Mouse (Mus musculus) myocyte (in vitro differentiated cells): Measurements from ENCODE around the gene Adam30.

Experiments
- E2F4 ChIP-seq: IDR thresholded peaks from one replicate; pipeline ENCODE4 v1.6.1; 2011; ENCODE audit warnings: mild to moderate bottlenecking, control low read depth, moderate library complexity; ENCODE audit not compliant: insufficient read depth
- MAX ChIP-seq: IDR thresholded peaks from one replicate; pipeline ENCODE4 v1.6.1; 2011; ENCODE audit warnings: low read depth, mild to moderate bottlenecking, control low read depth
- MYOD1 ChIP-seq, 3 experiments: IDR thresholded peaks; one replicate each; pipeline ENCODE4 v1.6.1; 2011; ENCODE audit warnings: control low read depth in 2 of 3, low read depth in 2 of 3, mild to moderate bottlenecking in 2 of 3, moderate library complexity in 1 of 3; ENCODE audit not compliant: insufficient read length in 2 of 3, control insufficient read depth in 1 of 3
- MYOG ChIP-seq, 3 experiments: IDR thresholded peaks; one replicate each; pipeline ENCODE4 v1.6.1; 2011; ENCODE audit warnings: control low read depth in 2 of 3, low read depth in 2 of 3, mild to moderate bottlenecking in 2 of 3; ENCODE audit not compliant: insufficient read length in 2 of 3, control insufficient read depth in 1 of 3, insufficient read depth in 1 of 3
- POLR2A ChIP-seq: IDR thresholded peaks from one replicate; pipeline ENCODE4 v1.6.1; 2011; ENCODE audit warnings: low read depth, mild to moderate bottlenecking, control low read depth, moderate library complexity; ENCODE audit not compliant: insufficient read length
- REST ChIP-seq: IDR thresholded peaks from one replicate; pipeline ENCODE4 v1.6.1; 2011; ENCODE audit warnings: mild to moderate bottlenecking, control low read depth, moderate library complexity; ENCODE audit not compliant: insufficient read depth, insufficient read length
- TCF12 ChIP-seq: IDR thresholded peaks from one replicate; pipeline ENCODE4 v1.6.1; 2011; ENCODE audit warnings: mild to moderate bottlenecking, control low read depth; ENCODE audit not compliant: poor library complexity, insufficient read depth, severe bottlenecking
- TCF3 ChIP-seq: IDR thresholded peaks from one replicate; pipeline ENCODE4 v1.6.1; 2011; ENCODE audit warnings: low read depth, control low read depth; ENCODE audit not compliant: insufficient read length
- USF1 ChIP-seq: IDR thresholded peaks from one replicate; pipeline ENCODE4 v1.6.1; 2011; ENCODE audit warnings: low read depth, mild to moderate bottlenecking, control low read depth, moderate library complexity

- no peak for TF ChIP-seq POLR2A
- no peak for TF ChIP-seq TCF12
- TF ChIP-seq MYOD1 (IDR thresholded peaks at IDR 0.05; ENCODE audit: control insufficient read depth in 1 of 3, insufficient read length in 2 of 3, low read depth in 2 of 3): peak in 1 of 3 experiments; percentile 50
- no peak for TF ChIP-seq TCF3
- TF ChIP-seq USF1: no peak
- TF ChIP-seq E2F4: no peak
- TF ChIP-seq MYOG (IDR thresholded peaks at IDR 0.05; ENCODE audit: control insufficient read depth in 1 of 3, insufficient read depth in 1 of 3, insufficient read length in 2 of 3, low read depth in 2 of 3): peak in 1 of 3 experiments; percentile 53
- no peak for TF ChIP-seq REST
- no peak for TF ChIP-seq MAX
Observed at GRCm38 (mm10) chr3:98156158-98156557, 4.3 kb upstream of the Adam30 start.
